Mouse (Mus musculus) heart, postnatal 0 days (tissue): ENCODE measurements around the gene Syne2.

Experiments
- CTCF ChIP-seq: IDR thresholded peaks from 2 replicates; pipeline ENCODE4 v1.5.1; 2016; ENCODE audit warnings: antibody characterized with exemption, control low read depth, low read depth
- EP300 ChIP-seq: IDR thresholded peaks from 2 replicates; pipeline ENCODE4 v1.6.1; 2016; ENCODE audit warnings: antibody characterized with exemption, low read depth

GRCm38 (mm10) chr12:75826699-75827353 is 8.9 kb downstream of the Syne2 start:
- TF ChIP-seq CTCF (no peak), EP300 (no peak)
